Mouse (Mus musculus) cortical plate, adult 2 months (tissue): ENCODE data around the gene Rspry1. TPM values are rescaled to one million over a fixed set of nuclear protein-coding genes. Genes with fewer than 3 reads are reported as not detected.

ENCODE experiments used
- H3K27ac ChIP-seq: fragments of 200-500 bp; 2 replicates; pipeline ENCODE4 v1.5.1; 2012; ENCODE audit warnings: low read length, control low read depth, inconsistent platforms; ENCODE audit not compliant: insufficient read depth
- H3K4me1 ChIP-seq: fragments of 200-500 bp; 2 replicates; pipeline ENCODE4 v1.6.1; 2011; ENCODE audit warnings: low read length; ENCODE audit not compliant: control insufficient read depth, insufficient read depth
- H3K4me3 ChIP-seq: fragments of 200-500 bp; 2 replicates; pipeline ENCODE4 v1.5.1; 2011; ENCODE audit warnings: mild to moderate bottlenecking, low read length, control low read depth; ENCODE audit not compliant: insufficient read depth
- CTCF ChIP-seq: fragments of 200-500 bp; IDR thresholded peaks from 2 replicates; pipeline ENCODE4 v1.5.1; 2011; ENCODE audit warnings: mild to moderate bottlenecking, control low read depth, low read length; ENCODE audit not compliant: insufficient read depth; ENCODE audit errors: extremely low read depth
- POLR2A ChIP-seq: fragments of 200-500 bp; IDR thresholded peaks from 2 replicates; pipeline ENCODE4 v1.6.1; 2011; ENCODE audit warnings: mild to moderate bottlenecking, low read length, control low read depth; ENCODE audit not compliant: insufficient read depth; ENCODE audit errors: extremely low read depth
- polyA plus RNA-seq: library from polyadenylated mRNA; depleted of rRNA; stranded (reverse); fragments of >200 nt; gene quantifications from 2 replicates; pipeline ENCODE4 v1.2.3, GENCODE M21; 2012; rRNA removed

The Rspry1 gene
- polyA plus RNA-seq, result 18.0 and 19.8 TPM in 2 replicates

- TF ChIP-seq POLR2A (peak; percentile 77), CTCF (no peak)
- Histone ChIP-seq H3K27ac (peak within 1 kb of the TSS; percentile 76), H3K4me1 (no peaks in the 10 kb centered on the region), H3K4me3 (peak within 1 kb of the TSS; percentile 77)
Measured at GRCm38 (mm10) chr8:94601607-94602385, at the start of gene Rspry1, which contains the start of gene Fam192a. Gene Rspry1 (plus strand): TSS chr8:94601937. Gene Fam192a (minus strand): TSS chr8:94601997.

- TF ChIP-seq POLR2A (no peak), CTCF (no peak)
- Histone ChIP-seq H3K4me1 (peaks cover 1% of the 10 kb centered on the region; the same call in 1 of the 2 replicates), H3K27ac (no peak overlapping the region), H3K4me3 (no peak overlapping the region)
Measured at GRCm38 (mm10) chr8:94552696-94553095, 49.0 kb upstream of the Rspry1 start.

- TF ChIP-seq POLR2A (no peak), CTCF (no peak)
- 0 out of 2 replicates have a peak, but pooled peaks cover 3% of the 10 kb centered on the region for H3K4me1 ChIP-seq
- no peak overlapping the region for H3K27ac ChIP-seq
- no peak overlapping the region for H3K4me3 ChIP-seq
Measured at GRCm38 (mm10) chr8:94557281-94557680, 44.5 kb upstream of the Rspry1 start.

- Histone ChIP-seq H3K4me1 (0 out of 2 replicates have a peak, but pooled peaks cover 3% of the 10 kb centered on the region), H3K27ac (no peak overlapping the region), H3K4me3 (no peak overlapping the region)
- no peak for TF ChIP-seq CTCF
Measured at GRCm38 (mm10) chr8:94561256-94561655, 40.5 kb upstream of the Rspry1 start.

GRCm38 (mm10) chr8:94564421-94564820, 37.3 kb upstream of the Rspry1 start:
- Histone ChIP-seq H3K4me1 (peaks cover 3% of the 10 kb centered on the region; the same call in 1 of the 2 replicates), H3K4me3 (no peak overlapping the region), H3K27ac (no peak overlapping the region)
- TF ChIP-seq POLR2A (no peak), CTCF (no peak)

GRCm38 (mm10) chr8:94566033-94566432, 35.7 kb upstream of the Rspry1 start:
- no peak overlapping the region for H3K4me3 ChIP-seq
- no peak overlapping the region for H3K27ac ChIP-seq
- TF ChIP-seq CTCF (no peak), POLR2A (no peak)

GRCm38 (mm10) chr8:94566446-94567158, 35.1 kb upstream of the Rspry1 start:
- Histone ChIP-seq H3K4me3 (no peak overlapping the region), H3K4me1 (no peaks in the 10 kb centered on the region; the same call in 1 of the 2 replicates), H3K27ac (no peak overlapping the region)
- TF ChIP-seq CTCF (no peak), POLR2A (no peak)

More at GRCm38 (mm10) chr8:94566033-94566432, 35.7 kb upstream of the Rspry1 start:
- peaks cover 3% of the 10 kb centered on the region; the same call in 1 of the 2 replicates for H3K4me1 ChIP-seq

- TF ChIP-seq CTCF (no peak), POLR2A (no peak)
- Histone ChIP-seq H3K4me1 (no peaks in the 10 kb centered on the region; the same call in 1 of the 2 replicates), H3K4me3 (no peak overlapping the region), H3K27ac (no peak overlapping the region)
Measured at GRCm38 (mm10) chr8:94567159-94567849, 34.4 kb upstream of the Rspry1 start.

GRCm38 (mm10) chr8:94568098-94568497, 33.6 kb upstream of the Rspry1 start:
- Histone ChIP-seq H3K4me3 (no peak overlapping the region), H3K27ac (no peak overlapping the region), H3K4me1 (no peaks in the 10 kb centered on the region; the same call in 1 of the 2 replicates)
- no peak for TF ChIP-seq POLR2A
- no peak for TF ChIP-seq CTCF
